Mouse (Mus musculus) MEL (cell line): Measurements from ENCODE around the gene Macrod2.

Experiments
- CTCF ChIP-seq, 3 experiments: IDR thresholded peaks in 2 of 3; conservative IDR thresholded peaks in 1 of 3; 2 replicates each; pipeline ENCODE4 v1.5.1; 2011 to 2012; ENCODE audit warnings: low read length in 3 of 3, low read depth in 2 of 3, mild to moderate bottlenecking in 2 of 3, improper control_type of control experiment in 1 of 3, inconsistent platforms in 1 of 3, mixed read lengths in 1 of 3, moderate library complexity in 1 of 3; ENCODE audit not compliant: control insufficient read depth in 1 of 3, insufficient read depth in 1 of 3, poor library complexity in 1 of 3, severe bottlenecking in 1 of 3
- ELF1 ChIP-seq: IDR thresholded peaks from 2 replicates; pipeline ENCODE4 v1.6.1; 2014; ENCODE audit warnings: low read depth, mild to moderate bottlenecking, inconsistent platforms, low read length, improper control_type of control experiment, moderate library complexity
- HCFC1 ChIP-seq: IDR thresholded peaks from 2 replicates; pipeline ENCODE4 v1.6.1; 2012; ENCODE audit warnings: low read depth, mild to moderate bottlenecking, inconsistent platforms, low read length, improper control_type of control experiment, moderate library complexity
- MAX ChIP-seq: IDR thresholded peaks from 2 replicates; pipeline ENCODE4 v1.6.1; 2011; ENCODE audit warnings: low read length, improper control_type of control experiment
- POLR2A ChIP-seq, 2 experiments: IDR thresholded peaks; 2 replicates each; pipeline ENCODE4 v1.6.1; 2011 to 2012; ENCODE audit warnings: low read length in 2 of 2, mild to moderate bottlenecking in 2 of 2, control low read depth in 1 of 2, improper control_type of control experiment in 1 of 2, low read depth in 1 of 2, moderate library complexity in 1 of 2; ENCODE audit not compliant: control insufficient read depth in 1 of 2, insufficient read depth in 1 of 2, poor library complexity in 1 of 2
- RCOR1 ChIP-seq: IDR thresholded peaks from 2 replicates; pipeline ENCODE4 v1.6.1; 2012; ENCODE audit warnings: low read depth, mild to moderate bottlenecking, inconsistent platforms, low read length, improper control_type of control experiment
- TCF12 ChIP-seq: IDR thresholded peaks from 2 replicates; pipeline ENCODE4 v1.6.1; 2014; ENCODE audit warnings: low read depth, mild to moderate bottlenecking, inconsistent platforms, low read length, improper control_type of control experiment, moderate library complexity
- USF1 ChIP-seq: IDR thresholded peaks from 2 replicates; pipeline ENCODE4 v1.6.1; 2014; ENCODE audit warnings: low read depth, mild to moderate bottlenecking, inconsistent platforms, low read length, improper control_type of control experiment, moderate library complexity
- ZC3H11A ChIP-seq: IDR thresholded peaks from 2 replicates; pipeline ENCODE4 v1.6.1; 2012; ENCODE audit warnings: low read depth, mild to moderate bottlenecking, inconsistent platforms, low read length, improper control_type of control experiment
- ZKSCAN1 ChIP-seq: IDR thresholded peaks from 2 replicates; pipeline ENCODE4 v1.6.1; 2012; ENCODE audit warnings: low read depth, mild to moderate bottlenecking, inconsistent platforms, low read length, improper control_type of control experiment, moderate library complexity

DNA sequence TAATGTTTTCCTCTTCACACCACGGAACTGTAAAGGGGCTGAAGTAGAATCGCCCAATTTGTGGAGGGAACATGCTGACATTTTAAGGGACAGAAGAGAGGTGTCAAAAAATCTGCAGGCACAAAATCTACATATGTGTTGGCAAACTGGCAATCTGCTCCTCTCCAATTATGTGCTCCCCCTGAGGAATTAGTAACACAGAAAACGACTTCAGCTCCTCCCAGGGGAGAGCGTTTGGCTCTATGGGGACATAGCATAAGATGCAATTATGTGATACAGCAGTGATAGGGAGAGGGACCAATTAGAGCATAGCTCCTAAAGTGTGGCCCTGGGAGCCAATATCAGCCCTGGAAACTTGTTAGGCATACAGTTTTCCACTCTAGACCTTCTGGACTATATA lies 1317.2 kb downstream of the Macrod2 start:
- TF ChIP-seq USF1 = no peak
- no peak for TF ChIP-seq CTCF (IDR thresholded peaks at IDR 0.05 in 2 of 3, conservative IDR thresholded peaks at IDR 0.05 in 1 of 3; ENCODE audit: control insufficient read depth in 1 of 3, insufficient read depth in 1 of 3, low read depth in 2 of 3, low read length in 3 of 3, poor library complexity in 1 of 3, severe bottlenecking in 1 of 3)
- TF ChIP-seq ZKSCAN1 = no peak
- TF ChIP-seq ZC3H11A = no peak
- no peak for TF ChIP-seq RCOR1
- TF ChIP-seq POLR2A (IDR thresholded peaks at IDR 0.05; ENCODE audit: control insufficient read depth in 1 of 2, insufficient read depth in 1 of 2, low read depth in 1 of 2, low read length in 2 of 2, poor library complexity in 1 of 2) = no peak
- no peak for TF ChIP-seq HCFC1
- no peak for TF ChIP-seq TCF12
- no peak for TF ChIP-seq MAX
- no peak for TF ChIP-seq ELF1
